Mouse (Mus musculus) forebrain, embryonic 10.5 days (tissue): Measurements from ENCODE around the gene Adcy1. TPM values are rescaled to one million over a fixed set of nuclear protein-coding genes. Genes with fewer than 3 reads are reported as not detected.
A peak's percentile ranks its signal among the peaks of the same experiment; 100 is the strongest.

Source experiments
- DNase-seq: peaks from one replicate; pipeline ENCODE4 v3.0.0-alpha.2; 2017; ENCODE audit warnings: low spot score; ENCODE audit errors: extremely low spot score
- H3K27ac ChIP-seq: fragments of 300-500 bp; sonication (generic); 2 replicates; pipeline ENCODE4 v1.5.1; 2016; ENCODE audit warnings: mild to moderate bottlenecking
- H3K27me3 ChIP-seq: fragments of 300-500 bp; sonication (generic); 2 replicates; pipeline ENCODE4 v1.6.1; 2016; ENCODE audit warnings: mild to moderate bottlenecking; ENCODE audit not compliant: poor library complexity, severe bottlenecking
- H3K36me3 ChIP-seq: fragments of 300-500 bp; sonication (generic); replicated peaks from 2 replicates; pipeline ENCODE4 v1.6.1; 2016; ENCODE audit warnings: mild to moderate bottlenecking, moderate library complexity
- H3K4me1 ChIP-seq: fragments of 300-500 bp; sonication (generic); 2 replicates; pipeline ENCODE4 v1.6.1; 2016
- H3K4me3 ChIP-seq: fragments of 300-500 bp; sonication (generic); 2 replicates; pipeline ENCODE4 v1.5.1; 2016; ENCODE audit warnings: mild to moderate bottlenecking, moderate library complexity
- H3K9me3 ChIP-seq: fragments of 300-500 bp; sonication (generic); 2 replicates; pipeline ENCODE4 v1.6.1; 2016; ENCODE audit warnings: mild to moderate bottlenecking, moderate library complexity
- WGBS: fragments of 180-500 bp; shearing (Covaris S2); methylation state at CpG from one replicate; pipeline ENCODE4 v1.1.7; 2016; 5-methylcytosine and 5-hydroxymethylcytosine counted together
- polyA plus RNA-seq: library from polyadenylated mRNA; unstranded; fragments of >200 nt; fragmentation: Nextera tagmentation; extraction: Ambion mirVana; gene quantifications from 2 replicates; pipeline ENCODE4 v1.2.1, GENCODE M21; 2016

Adcy1 gene
- polyA plus RNA-seq, 1 experiment from 2014 or later, result 0.86 TPM

- Histone ChIP-seq H3K27ac (no peak overlapping the region), H3K36me3 (no peaks in the 10 kb centered on the region), H3K4me1 (peaks cover 32% of the 10 kb centered on the region), H3K4me3 (no peak overlapping the region), H3K27me3 (no peaks in the 10 kb centered on the region; the same call in 1 of the 2 replicates), H3K9me3 (no peaks in the 10 kb centered on the region)
- WGBS, result 61% methylated on average over 14 of the region's 14 CpGs
- DNase-seq, result peak; percentile 42
Observed at GRCm38 (mm10) chr11:7199736-7200392, 136.6 kb downstream of the Adcy1 start.

GRCm38 (mm10) chr11:7200393-7200783 is 137.1 kb downstream of the Adcy1 start:
- WGBS, result 84% methylated on average over 9 of the region's 9 CpGs

DNA sequence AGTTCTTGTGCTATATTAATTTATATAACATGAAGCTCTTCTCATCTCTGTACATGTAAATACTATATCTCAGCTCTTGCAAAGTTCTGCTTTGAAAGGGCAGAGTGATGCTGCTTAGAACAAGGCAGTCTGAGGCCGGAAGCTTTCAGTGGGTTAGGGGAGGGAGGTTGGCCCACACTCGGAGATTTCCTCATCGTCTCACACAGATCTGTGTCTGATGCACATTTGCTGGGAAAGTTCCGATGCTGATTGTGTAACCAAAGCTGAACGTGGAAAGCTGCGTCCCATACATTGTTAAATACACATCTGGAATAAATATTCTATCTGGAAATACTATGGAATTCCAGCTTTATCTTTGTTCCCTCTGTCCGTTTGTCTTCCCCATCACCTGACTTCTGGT is 138.9 kb downstream of the Adcy1 start:
- H3K4me3 ChIP-seq, result no peak overlapping the region
- peaks cover 27% of the 10 kb centered on the region for H3K4me1 ChIP-seq
- H3K27ac ChIP-seq, result no peak overlapping the region
- WGBS, result 85% methylated on average over 7 of the region's 7 CpGs
- no peaks in the 10 kb centered on the region for H3K27me3 ChIP-seq
- H3K36me3 ChIP-seq, result no peaks in the 10 kb centered on the region
- H3K9me3 ChIP-seq, result no peaks in the 10 kb centered on the region
- no peak for DNase-seq

More at GRCm38 (mm10) chr11:7200393-7200783, 137.1 kb downstream of the Adcy1 start:
- H3K27ac ChIP-seq, result no peak overlapping the region
- H3K36me3 ChIP-seq, result no peaks in the 10 kb centered on the region
- peaks cover 37% of the 10 kb centered on the region for H3K4me1 ChIP-seq
- H3K27me3 ChIP-seq, result no peaks in the 10 kb centered on the region; the same call in 1 of the 2 replicates
- DNase-seq, result no peak
- H3K4me3 ChIP-seq, result no peak overlapping the region
- no peaks in the 10 kb centered on the region for H3K9me3 ChIP-seq

DNA sequence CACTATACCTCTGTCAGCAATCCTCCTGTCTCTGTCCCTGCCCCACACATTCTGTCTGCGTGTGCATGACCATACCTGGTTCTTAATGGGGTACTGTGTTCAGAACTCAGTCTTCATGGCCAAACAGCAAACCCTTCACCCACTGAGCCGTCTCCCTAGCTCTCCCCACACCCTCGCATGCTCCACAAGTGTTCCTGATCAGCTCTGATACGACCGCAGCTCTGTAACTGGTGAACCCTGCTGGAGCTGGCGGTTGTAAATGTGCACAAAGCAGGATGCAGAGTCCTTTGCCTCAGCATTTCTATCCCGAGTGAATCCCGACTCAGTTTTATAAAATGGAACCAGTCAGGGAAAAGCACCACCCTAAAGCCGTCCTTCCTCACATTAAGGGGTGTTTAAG is 140.6 kb downstream of the Adcy1 start:
- Histone ChIP-seq H3K27me3 (no peaks in the 10 kb centered on the region), H3K9me3 (no peaks in the 10 kb centered on the region), H3K27ac (no peak overlapping the region), H3K4me3 (no peak overlapping the region), H3K4me1 (peaks cover 10% of the 10 kb centered on the region), H3K36me3 (peaks cover 10% of the 10 kb centered on the region)
- WGBS, result 89% methylated on average over 9 of the region's 9 CpGs
- DNase-seq, result no peak

- peak; percentile 74 for DNase-seq
- peaks cover 44% of the 10 kb centered on the region for H3K4me1 ChIP-seq
- H3K36me3 ChIP-seq, result peaks cover 18% of the 10 kb centered on the region
- H3K27ac ChIP-seq, result peak overlapping the region; percentile 11; the same call in 1 of the 2 replicates
- 28% methylated on average over 6 of the region's 6 CpGs for WGBS
- H3K27me3 ChIP-seq, result peaks cover 46% of the 10 kb centered on the region
- H3K4me3 ChIP-seq, result no peak overlapping the region
- no peaks in the 10 kb centered on the region for H3K9me3 ChIP-seq
Observed at GRCm38 (mm10) chr11:7210343-7210742, 147.1 kb downstream of the Adcy1 start.

DNA sequence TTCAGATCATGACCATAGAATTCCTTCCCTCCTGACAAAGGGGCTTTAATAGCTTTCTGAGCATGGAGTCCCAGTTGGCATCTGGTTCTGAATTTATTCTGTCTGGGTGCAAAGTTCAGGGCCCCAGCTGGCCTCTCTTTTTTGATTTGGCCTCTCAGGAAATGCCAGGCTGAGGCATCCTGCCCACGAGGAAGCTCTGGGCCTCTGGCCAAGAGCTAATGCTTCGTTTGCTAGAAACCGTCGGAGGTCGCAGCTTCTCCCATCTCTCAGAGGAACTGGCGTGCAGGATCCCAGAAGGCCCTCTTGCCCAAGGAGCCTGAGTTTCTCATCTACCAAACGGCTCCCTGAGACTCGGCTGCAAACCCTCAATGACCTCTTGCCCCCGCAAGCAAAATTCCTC is 147.9 kb downstream of the Adcy1 start:
- Histone ChIP-seq H3K36me3 (peaks cover 18% of the 10 kb centered on the region), H3K4me1 (peaks cover 40% of the 10 kb centered on the region), H3K9me3 (no peaks in the 10 kb centered on the region), H3K27me3 (peaks cover 47% of the 10 kb centered on the region), H3K27ac (0 out of 2 replicates have a peak overlapping the region, but pooled peaks have one; percentile 11), H3K4me3 (no peak overlapping the region)
- peak; percentile 20 for DNase-seq
- WGBS, result 43% methylated on average over 9 of the region's 9 CpGs

DNA sequence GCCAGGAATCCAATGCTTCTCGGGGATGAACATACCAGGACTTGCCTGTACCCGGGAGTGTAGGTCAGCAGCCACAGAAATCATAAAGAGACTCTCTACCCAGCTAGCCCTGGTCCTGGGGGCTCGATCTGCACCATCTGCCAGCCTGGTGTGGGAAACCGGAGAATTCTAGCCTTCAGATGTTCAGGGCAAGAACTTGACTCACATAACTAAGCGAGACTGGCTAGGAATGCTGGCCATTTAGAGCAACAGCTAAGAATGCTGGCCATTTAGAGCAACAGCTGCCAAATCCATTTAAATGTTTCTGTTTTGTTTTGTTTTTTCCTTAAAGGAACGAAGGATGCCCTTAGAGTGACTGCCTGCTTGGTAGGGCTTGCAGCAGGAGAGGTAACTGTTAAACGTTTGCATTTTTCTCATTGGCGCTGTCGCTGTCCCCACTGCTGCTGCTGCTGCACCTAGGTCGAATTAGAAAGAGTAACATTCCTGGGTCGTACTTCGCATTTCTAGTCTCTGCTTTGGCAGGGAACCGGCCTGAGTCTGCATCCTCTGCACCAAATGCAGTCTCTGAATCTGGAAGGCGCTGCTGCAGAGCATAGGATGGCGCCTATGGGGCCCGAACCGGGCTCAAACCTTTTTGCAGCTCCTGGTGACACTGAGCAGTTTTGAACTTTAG is 149.0 kb downstream of the Adcy1 start:
- Histone ChIP-seq H3K4me3 (peak overlapping the region; percentile 73), H3K27ac (no peak overlapping the region), H3K36me3 (peaks cover 18% of the 10 kb centered on the region), H3K4me1 (peaks cover 42% of the 10 kb centered on the region), H3K9me3 (no peaks in the 10 kb centered on the region), H3K27me3 (peaks cover 47% of the 10 kb centered on the region)
- WGBS, result 20% methylated on average over 17 of the region's 17 CpGs
- peak; percentile 23 for DNase-seq

DNA sequence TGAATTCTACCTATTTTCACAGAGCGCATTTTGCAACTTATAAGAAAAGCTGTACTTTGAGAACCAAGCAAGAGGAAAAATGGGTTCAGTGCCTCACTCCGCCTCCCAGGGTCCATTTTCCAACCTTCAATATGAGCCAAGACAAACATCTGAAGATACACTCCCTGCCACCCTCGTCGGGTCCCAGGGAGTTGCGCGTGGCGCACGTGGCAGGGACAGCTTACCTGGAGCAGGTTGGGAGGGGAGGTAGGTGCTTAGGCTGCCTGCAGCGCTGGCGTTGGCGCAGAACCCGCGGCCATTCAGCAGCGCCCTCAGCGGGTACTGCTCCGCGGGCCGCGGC is 149.8 kb downstream of the Adcy1 start:
- peak; percentile 18 for DNase-seq
- WGBS, result under 1% methylated on average over 19 of the region's 19 CpGs
- Histone ChIP-seq H3K27ac (peak overlapping the region; percentile 89), H3K4me3 (peak overlapping the region; percentile 73), H3K4me1 (peaks cover 42% of the 10 kb centered on the region), H3K36me3 (peaks cover 15% of the 10 kb centered on the region), H3K27me3 (peaks cover 47% of the 10 kb centered on the region), H3K9me3 (no peaks in the 10 kb centered on the region)

DNA sequence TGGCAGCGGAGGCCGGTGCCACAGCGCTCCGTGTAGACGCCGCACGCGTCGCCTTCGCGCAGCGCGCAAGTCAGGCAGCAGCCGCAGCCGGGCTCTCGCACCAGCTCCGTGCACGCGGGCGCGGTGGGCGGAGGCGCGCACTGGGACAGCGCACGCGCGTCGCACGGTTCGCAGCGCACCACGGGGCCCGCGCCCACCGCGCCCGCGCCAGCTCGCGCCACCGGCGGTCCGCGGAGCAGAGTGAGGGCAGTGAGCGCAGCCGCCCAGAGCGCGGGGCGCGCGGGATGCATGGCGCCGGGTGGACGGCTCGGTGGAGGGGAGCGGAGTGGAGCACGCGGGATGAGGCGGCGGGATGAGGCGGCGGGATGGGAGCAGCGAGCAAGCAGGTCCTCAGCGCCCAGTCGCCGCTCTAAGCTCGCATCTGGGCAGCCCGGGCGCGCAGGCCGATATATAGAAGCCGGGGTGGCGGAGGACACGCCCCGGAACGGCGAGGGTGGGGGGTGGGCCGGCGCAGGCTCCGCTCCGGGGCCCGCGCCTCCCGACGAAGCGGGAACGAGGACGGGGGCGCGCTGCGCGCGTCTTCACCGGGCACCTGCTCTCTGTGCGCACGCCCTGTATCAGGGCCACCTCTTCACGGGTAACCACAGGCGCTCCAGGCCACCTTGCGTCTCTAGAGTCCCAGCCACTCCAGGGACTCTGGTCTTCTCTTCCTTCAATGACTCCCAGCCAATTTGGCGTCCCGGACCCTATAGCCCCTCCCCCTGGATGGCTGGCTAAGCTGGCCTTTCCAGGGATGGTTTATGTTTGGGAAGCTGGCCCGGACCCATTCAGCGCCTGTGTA is 150.4 kb downstream of the Adcy1 start, which contains the start of gene Igfbp3:
TSS of gene Igfbp3 (minus strand) at position 423 of the 841 bp plus-strand sequence.
- 2% methylated on average over 102 of the region's 104 CpGs for WGBS
- no peaks in the 10 kb centered on the region for H3K9me3 ChIP-seq
- H3K27ac ChIP-seq, result peak within 1 kb of the TSS; percentile 89
- H3K4me3 ChIP-seq, result peak within 1 kb of the TSS; percentile 73
- peaks cover 9% of the 10 kb centered on the region for H3K36me3 ChIP-seq
- peaks cover 42% of the 10 kb centered on the region for H3K4me1 ChIP-seq
- DNase-seq, result peak; percentile 69
- peaks cover 47% of the 10 kb centered on the region for H3K27me3 ChIP-seq

DNA sequence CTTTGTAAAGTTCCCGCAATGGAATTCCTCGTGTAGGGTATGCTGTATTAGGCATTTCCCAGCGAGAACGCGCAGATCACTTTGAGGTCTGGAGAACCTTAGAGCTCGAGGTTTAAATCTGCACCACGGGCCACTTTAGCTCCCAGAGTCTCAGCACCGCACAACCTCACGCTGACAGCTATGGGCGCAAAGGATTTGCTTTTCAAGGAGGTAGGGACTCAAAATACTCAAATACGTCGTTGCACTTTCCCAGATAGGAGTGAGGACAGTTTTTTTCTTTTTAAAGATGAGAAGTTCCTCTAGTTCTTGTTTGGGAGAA is 151.0 kb downstream of the Adcy1 start:
- H3K27ac ChIP-seq, result peak overlapping the region; percentile 89; the same call in 1 of the 2 replicates
- H3K27me3 ChIP-seq, result peaks cover 47% of the 10 kb centered on the region
- no peak for DNase-seq
- no peaks in the 10 kb centered on the region for H3K9me3 ChIP-seq
- peak overlapping the region; percentile 73 for H3K4me3 ChIP-seq
- peaks cover 4% of the 10 kb centered on the region; the same call in 1 of the 2 replicates for H3K36me3 ChIP-seq
- WGBS, result under 1% methylated on average over 12 of the region's 12 CpGs
- H3K4me1 ChIP-seq, result peaks cover 42% of the 10 kb centered on the region

- peaks cover 47% of the 10 kb centered on the region for H3K27me3 ChIP-seq
- H3K36me3 ChIP-seq, result no peaks in the 10 kb centered on the region
- peak overlapping the region; percentile 73 for H3K4me3 ChIP-seq
- H3K4me1 ChIP-seq, result peaks cover 42% of the 10 kb centered on the region
- H3K27ac ChIP-seq, result no peak overlapping the region
- H3K9me3 ChIP-seq, result no peaks in the 10 kb centered on the region
- peak; percentile 61 for DNase-seq
- 11% methylated on average over 14 of the region's 14 CpGs for WGBS
Observed at GRCm38 (mm10) chr11:7214761-7215160, 151.5 kb downstream of the Adcy1 start.

DNA sequence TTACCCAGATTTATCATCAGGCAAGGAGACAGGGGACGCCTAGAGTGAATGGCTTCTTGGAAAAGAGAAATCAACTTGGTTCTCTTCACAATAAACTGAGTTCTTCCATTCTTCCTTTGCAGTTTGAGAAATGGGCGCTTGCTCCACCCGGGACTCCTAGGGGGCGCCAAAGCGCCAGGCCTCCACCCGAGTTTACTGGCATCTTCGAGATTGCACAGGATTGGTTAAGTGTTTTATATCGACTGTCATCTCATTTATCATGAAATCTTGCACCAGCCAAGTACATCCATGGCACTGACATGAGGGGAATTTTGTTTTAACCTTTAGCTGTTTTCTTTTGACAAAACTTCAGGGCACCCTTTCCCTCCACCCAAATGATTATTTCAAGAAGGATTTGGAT is 152.4 kb downstream of the Adcy1 start:
- Histone ChIP-seq H3K9me3 (no peaks in the 10 kb centered on the region), H3K27ac (no peak overlapping the region), H3K36me3 (no peaks in the 10 kb centered on the region), H3K4me1 (peaks cover 37% of the 10 kb centered on the region), H3K27me3 (peaks cover 45% of the 10 kb centered on the region), H3K4me3 (no peak overlapping the region)
- peak; percentile 55 for DNase-seq
- WGBS, result 20% methylated on average over 8 of the region's 8 CpGs
